Mouse (Mus musculus) stomach, postnatal 0 days (tissue): Measurements from ENCODE around the gene Arhgef25.

ENCODE experiments used
- CTCF ChIP-seq: IDR thresholded peaks from 2 replicates; pipeline ENCODE4 v1.5.1; 2016; ENCODE audit warnings: antibody characterized with exemption, low read depth, mild to moderate bottlenecking, moderate library complexity
- EP300 ChIP-seq: optimal IDR thresholded peaks from 2 replicates; pipeline ENCODE3; 2016; ENCODE audit warnings: antibody characterized with exemption

- TF ChIP-seq EP300, result no peak
- TF ChIP-seq CTCF, result peak; percentile 63
Observed at GRCm38 (mm10) chr10:127226318-127226895, 36.5 kb upstream of the Arhgef25 start.
